Mouse (Mus musculus) brown adipose tissue, adult 24 weeks (tissue): Measurements from ENCODE around the gene Gpc5. TPM values are rescaled to one million over a fixed set of nuclear protein-coding genes. Genes with fewer than 3 reads are reported as not detected.
A peak's percentile ranks its signal among the peaks of the same experiment; 100 is the strongest.

ENCODE experiments used
- H3K27ac ChIP-seq: fragments of 200-500 bp; replicated peaks from 2 replicates; pipeline ENCODE4 v1.5.1; 2012; ENCODE audit warnings: low read depth, mild to moderate bottlenecking, low read length
- H3K4me1 ChIP-seq: fragments of 200-500 bp; 2 replicates; pipeline ENCODE4 v1.6.1; 2012; ENCODE audit warnings: low read length, mixed read lengths; ENCODE audit not compliant: control insufficient read depth, insufficient read depth, insufficient read length
- H3K4me3 ChIP-seq: fragments of 200-500 bp; 2 replicates; pipeline ENCODE4 v1.5.1; 2012; ENCODE audit warnings: low read depth, mild to moderate bottlenecking, low read length, moderate library complexity; ENCODE audit not compliant: insufficient read depth
- polyA plus RNA-seq: library from polyadenylated mRNA; stranded (reverse); fragments of >200 nt; gene quantifications from 2 replicates; pipeline ENCODE4 v1.2.4, GENCODE M21; 2012; ENCODE audit not compliant: missing spikeins, insufficient read depth, insufficient read length

The Gpc5 gene
- polyA plus RNA-seq, 1 experiment, result not detected

GRCm38 (mm10) chr14:115078064-115078463 lies 14.0 kb upstream of the Gpc5 start:
- Histone ChIP-seq H3K4me1 (no peaks in the 10 kb centered on the region), H3K4me3 (no peak overlapping the region), H3K27ac (no peak overlapping the region)

- no peak overlapping the region for H3K27ac ChIP-seq
- H3K4me3 ChIP-seq, result no peak overlapping the region
- no peaks in the 10 kb centered on the region for H3K4me1 ChIP-seq
These were observed 10.1 kb upstream of the Gpc5 start for GRCm38 (mm10) chr14:115081728-115082502.

- no peaks in the 10 kb centered on the region for H3K4me1 ChIP-seq
- H3K27ac ChIP-seq, result no peak overlapping the region
These were observed 1.5 kb upstream of the Gpc5 start for GRCm38 (mm10) chr14:115090516-115090915.

GRCm38 (mm10) chr14:115092510-115092909 lies 495 bp downstream of the Gpc5 start:
- H3K4me1 ChIP-seq, result no peaks in the 10 kb centered on the region
- H3K27ac ChIP-seq, result no peak overlapping the region
- H3K4me3 ChIP-seq, result peak overlapping the region; percentile 46

More at GRCm38 (mm10) chr14:115090516-115090915, 1.5 kb upstream of the Gpc5 start:
- H3K4me3 ChIP-seq, result no peak overlapping the region

- Histone ChIP-seq H3K4me3 (no peak overlapping the region), H3K27ac (no peak overlapping the region)
These were observed 937 bp downstream of the Gpc5 start for GRCm38 (mm10) chr14:115092952-115093351.

GRCm38 (mm10) chr14:115100617-115101299 lies 8.7 kb downstream of the Gpc5 start:
- no peak overlapping the region for H3K4me3 ChIP-seq
- no peak overlapping the region for H3K27ac ChIP-seq
- no peaks in the 10 kb centered on the region for H3K4me1 ChIP-seq

More at GRCm38 (mm10) chr14:115092952-115093351, 937 bp downstream of the Gpc5 start:
- no peaks in the 10 kb centered on the region for H3K4me1 ChIP-seq

- Histone ChIP-seq H3K4me1 (no peaks in the 10 kb centered on the region), H3K4me3 (no peak overlapping the region)
These were observed 14.3 kb downstream of the Gpc5 start for GRCm38 (mm10) chr14:115106326-115106725.

GRCm38 (mm10) chr14:115107467-115107866 lies 15.5 kb downstream of the Gpc5 start:
- H3K4me3 ChIP-seq, result no peak overlapping the region
- H3K4me1 ChIP-seq, result no peaks in the 10 kb centered on the region
- H3K27ac ChIP-seq, result no peak overlapping the region

More at GRCm38 (mm10) chr14:115106326-115106725, 14.3 kb downstream of the Gpc5 start:
- no peak overlapping the region for H3K27ac ChIP-seq

GRCm38 (mm10) chr14:115118626-115119025 lies 26.6 kb downstream of the Gpc5 start:
- no peaks in the 10 kb centered on the region for H3K4me1 ChIP-seq
- no peak overlapping the region for H3K27ac ChIP-seq
- H3K4me3 ChIP-seq, result no peak overlapping the region

- Histone ChIP-seq H3K27ac (no peak overlapping the region), H3K4me3 (no peak overlapping the region), H3K4me1 (no peaks in the 10 kb centered on the region)
These were observed 56.8 kb downstream of the Gpc5 start for GRCm38 (mm10) chr14:115148821-115149220.

- Histone ChIP-seq H3K27ac (no peak overlapping the region), H3K4me3 (no peak overlapping the region), H3K4me1 (no peaks in the 10 kb centered on the region)
These were observed 64.6 kb downstream of the Gpc5 start for GRCm38 (mm10) chr14:115156597-115156996.

GRCm38 (mm10) chr14:115177322-115177836 lies 85.4 kb downstream of the Gpc5 start:
- Histone ChIP-seq H3K4me3 (no peak overlapping the region), H3K27ac (no peak overlapping the region), H3K4me1 (no peaks in the 10 kb centered on the region)

- no peak overlapping the region for H3K27ac ChIP-seq
- no peaks in the 10 kb centered on the region for H3K4me1 ChIP-seq
- H3K4me3 ChIP-seq, result no peak overlapping the region
These were observed 87.9 kb downstream of the Gpc5 start for GRCm38 (mm10) chr14:115179925-115180324.

- no peak overlapping the region for H3K4me3 ChIP-seq
- H3K4me1 ChIP-seq, result no peaks in the 10 kb centered on the region
- no peak overlapping the region for H3K27ac ChIP-seq
These were observed 96.2 kb downstream of the Gpc5 start for GRCm38 (mm10) chr14:115188256-115188655.

GRCm38 (mm10) chr14:115228075-115228474 lies 136.1 kb downstream of the Gpc5 start:
- H3K4me3 ChIP-seq, result no peak overlapping the region
- H3K27ac ChIP-seq, result no peak overlapping the region
- H3K4me1 ChIP-seq, result no peaks in the 10 kb centered on the region
